Mouse (Mus musculus) heart, embryonic 12.5 days (tissue): ENCODE results near the gene Dok5. TPM values are rescaled to one million over a fixed set of nuclear protein-coding genes. Genes with fewer than 3 reads are reported as not detected.

Source experiments
- ATAC-seq: fragments of 200-750 bp; cut with Nextera tagmentation; 2 replicates; pipeline ENCODE4 v1.8.0; 2017; ENCODE audit warnings: moderate TSS enrichment, moderate library complexity; ENCODE audit not compliant: insufficient number of reproducible peaks, low FRiP score
- H3K27ac ChIP-seq: fragments of 300-500 bp; sonication (generic); 2 replicates; pipeline ENCODE4 v1.5.1; 2016; ENCODE audit warnings: mild to moderate bottlenecking, moderate library complexity; ENCODE audit not compliant: poor library complexity, severe bottlenecking
- H3K27me3 ChIP-seq: fragments of 300-500 bp; sonication (generic); replicated peaks from 2 replicates; pipeline ENCODE4 v1.6.1; 2016; ENCODE audit warnings: mild to moderate bottlenecking, moderate library complexity
- H3K36me3 ChIP-seq: fragments of 300-500 bp; sonication (generic); 2 replicates; pipeline ENCODE4 v1.6.1; 2016; ENCODE audit warnings: mild to moderate bottlenecking, moderate library complexity
- H3K4me1 ChIP-seq: fragments of 300-500 bp; sonication (generic); replicated peaks from 2 replicates; pipeline ENCODE4 v1.6.1; 2016; ENCODE audit warnings: mild to moderate bottlenecking
- H3K4me2 ChIP-seq: fragments of 300-500 bp; sonication (generic); 2 replicates; pipeline ENCODE4 v1.6.1; 2016; ENCODE audit warnings: mild to moderate bottlenecking, moderate library complexity
- H3K4me3 ChIP-seq: fragments of 300-500 bp; sonication (generic); 2 replicates; pipeline ENCODE4 v1.5.1; 2016; ENCODE audit warnings: mild to moderate bottlenecking
- H3K9ac ChIP-seq: fragments of 300-500 bp; sonication (generic); 2 replicates; pipeline ENCODE4 v1.6.1; 2016; ENCODE audit warnings: mild to moderate bottlenecking, moderate library complexity
- H3K9me3 ChIP-seq: fragments of 300-500 bp; sonication (generic); replicated peaks from 2 replicates; pipeline ENCODE4 v1.6.1; 2016; ENCODE audit warnings: mild to moderate bottlenecking, moderate library complexity
- WGBS: fragments of 180-500 bp; shearing (Covaris S2); methylation state at CpG from one replicate; pipeline ENCODE4 v1.1.7; 2016; 5-methylcytosine and 5-hydroxymethylcytosine counted together
- polyA plus RNA-seq: library from polyadenylated mRNA; unstranded; fragments of >200 nt; fragmentation: Nextera tagmentation; extraction: Ambion mirVana; gene quantifications from 2 replicates; pipeline ENCODE4 v1.2.1, GENCODE M21; 2016

The Dok5 gene
- polyA plus RNA-seq, 1 experiment from 2014 or later = 7.5 TPM

DNA sequence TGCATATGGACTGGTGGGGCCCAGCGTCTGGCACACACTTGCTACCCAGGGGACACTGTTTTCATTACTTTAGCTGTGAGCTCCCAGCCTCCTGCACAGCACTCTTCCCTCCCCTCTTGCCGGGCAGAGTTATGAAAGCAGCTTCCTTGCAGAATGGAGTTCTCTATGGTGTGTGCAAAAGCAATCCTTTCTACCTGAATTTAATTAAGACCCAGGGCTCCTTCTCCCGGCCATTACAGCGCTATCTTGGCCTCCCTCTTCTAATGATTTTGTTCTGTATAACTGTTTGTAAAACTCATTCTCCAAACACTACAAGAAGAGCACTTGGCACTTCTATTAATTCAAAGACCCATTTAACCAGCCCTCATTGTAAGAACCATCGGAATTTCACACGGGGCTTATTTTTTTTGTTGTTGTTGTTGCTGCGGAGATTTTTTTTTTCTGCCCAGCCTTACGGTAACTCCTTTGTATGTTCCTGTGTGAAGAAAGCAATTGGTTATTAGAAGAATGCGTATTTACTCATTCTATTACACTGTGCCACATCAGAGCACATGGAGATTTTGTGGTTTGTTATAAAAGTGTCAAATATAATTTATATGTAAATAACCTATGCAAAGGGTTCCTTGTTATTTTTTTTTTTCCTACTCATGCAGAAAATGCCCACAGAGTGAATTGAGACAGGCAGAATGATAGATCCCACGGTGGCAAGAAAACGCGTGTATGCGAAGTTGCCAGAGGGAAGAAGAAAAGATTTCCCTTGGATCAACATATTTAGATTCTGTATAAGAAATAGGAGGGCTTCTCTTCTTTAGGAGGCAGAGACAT is 170.8 kb downstream of the Dok5 start:
- Histone ChIP-seq H3K36me3 (no peaks in the 10 kb centered on the region), H3K4me1 (no peaks in the 10 kb centered on the region), H3K9ac (no peak overlapping the region), H3K9me3 (peaks cover 8% of the 10 kb centered on the region), H3K27ac (no peak overlapping the region), H3K4me3 (no peak overlapping the region), H3K27me3 (no peaks in the 10 kb centered on the region), H3K4me2 (no peak overlapping the region)
- WGBS = 78% methylated on average over 13 of the region's 13 CpGs
- no peak for ATAC-seq

DNA sequence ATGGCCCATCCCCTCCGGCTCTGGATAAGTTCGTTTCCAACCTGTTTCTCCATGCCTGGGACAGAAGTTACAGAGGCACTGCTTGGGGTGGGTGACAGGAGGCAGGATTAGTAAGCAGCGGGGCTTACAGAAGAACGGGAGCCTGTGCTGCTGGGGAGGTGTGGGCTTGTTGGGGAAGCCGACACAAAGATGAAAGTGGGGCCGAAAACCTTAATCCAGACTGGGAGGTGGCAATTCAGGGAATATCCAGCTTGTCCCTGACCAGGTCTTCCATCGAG is 171.4 kb downstream of the Dok5 start:
- Histone ChIP-seq H3K4me1 (no peaks in the 10 kb centered on the region), H3K36me3 (no peaks in the 10 kb centered on the region), H3K27me3 (no peaks in the 10 kb centered on the region), H3K27ac (no peak overlapping the region), H3K4me2 (no peak overlapping the region), H3K4me3 (no peak overlapping the region), H3K9me3 (peaks cover 8% of the 10 kb centered on the region), H3K9ac (no peak overlapping the region)
- WGBS = 77% methylated on average over 7 of the region's 7 CpGs
- no peak for ATAC-seq

DNA sequence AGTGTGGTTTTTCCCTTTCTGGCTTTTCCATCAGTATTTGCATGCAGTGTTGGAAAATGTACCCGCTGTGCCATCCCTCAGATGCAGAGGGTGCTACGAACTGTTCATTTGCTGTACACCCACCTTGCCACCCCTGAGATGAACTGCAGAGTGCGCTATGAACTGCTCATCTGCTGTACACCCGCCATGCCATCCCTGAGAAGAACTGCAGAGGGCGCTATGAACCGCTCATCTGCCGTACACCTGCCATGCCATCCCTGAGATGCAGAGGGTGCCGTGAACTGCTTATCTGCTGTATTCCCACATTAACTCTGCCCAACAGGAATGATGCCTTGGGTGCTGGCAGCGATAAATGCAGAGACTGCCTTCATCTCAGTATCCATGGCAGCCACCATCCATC is 171.8 kb downstream of the Dok5 start:
- Histone ChIP-seq H3K9ac (no peak overlapping the region), H3K4me2 (no peak overlapping the region), H3K4me1 (no peaks in the 10 kb centered on the region), H3K36me3 (no peaks in the 10 kb centered on the region), H3K9me3 (peaks cover 8% of the 10 kb centered on the region), H3K27me3 (no peaks in the 10 kb centered on the region), H3K27ac (no peak overlapping the region), H3K4me3 (no peak overlapping the region)
- WGBS = 84% methylated on average over 9 of the region's 9 CpGs
- ATAC-seq = no peak

DNA sequence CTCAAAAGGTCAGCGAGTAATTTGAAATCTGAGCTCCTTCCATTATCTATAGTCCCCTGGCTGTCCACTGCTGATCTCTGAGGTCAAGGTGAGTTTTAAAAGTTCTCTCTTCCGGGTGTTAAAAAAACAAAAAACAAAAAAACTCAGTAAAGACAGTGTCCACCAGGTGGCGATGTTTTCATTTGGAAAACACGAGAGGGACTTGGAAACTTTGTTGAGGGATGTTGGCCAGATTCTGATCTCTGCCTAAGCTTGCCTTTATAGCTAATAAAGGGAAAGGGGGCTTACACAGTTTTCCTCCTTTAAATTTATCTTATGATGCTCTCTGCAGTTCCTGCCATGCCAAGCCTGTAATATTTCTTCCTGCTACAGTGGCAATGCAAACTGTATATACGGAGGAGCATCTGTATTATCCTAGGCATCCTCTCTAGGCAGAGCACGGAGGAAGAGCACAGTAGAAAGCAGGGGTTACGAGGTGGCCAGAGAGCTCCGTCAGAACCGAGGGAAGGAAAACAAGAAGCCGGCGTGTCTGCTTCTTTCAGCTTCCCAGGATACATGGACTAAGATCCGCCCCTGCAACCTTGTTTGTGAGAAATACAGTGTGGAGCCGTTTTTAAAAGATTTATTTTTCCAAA is 181.1 kb downstream of the Dok5 start:
- Histone ChIP-seq H3K9me3 (no peaks in the 10 kb centered on the region), H3K4me2 (no peak overlapping the region), H3K9ac (no peak overlapping the region), H3K27me3 (peaks cover 18% of the 10 kb centered on the region; the same call in 1 of the 2 replicates), H3K27ac (no peak overlapping the region), H3K36me3 (no peaks in the 10 kb centered on the region), H3K4me1 (no peaks in the 10 kb centered on the region), H3K4me3 (no peak overlapping the region)
- ATAC-seq = no peak
- WGBS = 44% methylated on average over 13 of the region's 13 CpGs

- no peaks in the 10 kb centered on the region for H3K36me3 ChIP-seq
- no peaks in the 10 kb centered on the region for H3K9me3 ChIP-seq
- WGBS = 81% methylated on average over 11 of the region's 11 CpGs
- no peak overlapping the region for H3K4me2 ChIP-seq
- H3K9ac ChIP-seq = no peak overlapping the region
- H3K27ac ChIP-seq = no peak overlapping the region
- no peaks in the 10 kb centered on the region for H3K4me1 ChIP-seq
- ATAC-seq = no peak
- peaks cover 18% of the 10 kb centered on the region; the same call in 1 of the 2 replicates for H3K27me3 ChIP-seq
- H3K4me3 ChIP-seq = no peak overlapping the region
Observed at GRCm38 (mm10) chr2:170913863-170914262, 182.3 kb downstream of the Dok5 start.

DNA sequence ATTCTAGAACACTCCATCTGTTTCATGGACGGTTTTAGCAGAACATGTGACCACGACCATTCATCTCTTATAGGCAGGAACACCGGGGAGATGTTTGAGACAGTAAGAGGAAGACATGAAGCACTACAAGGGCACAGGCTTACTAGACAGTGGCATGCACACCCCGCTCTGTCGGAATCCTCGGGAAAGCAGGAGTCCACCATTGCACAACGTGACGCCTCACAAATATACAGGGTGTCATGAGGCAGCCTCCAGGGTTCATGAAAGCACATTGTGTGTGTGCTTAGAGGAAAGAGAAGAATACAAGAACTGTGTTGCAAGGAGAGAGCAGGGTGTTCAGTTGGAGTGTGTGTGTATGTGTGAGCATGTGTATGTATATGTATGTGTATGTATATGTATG is 184.0 kb downstream of the Dok5 start:
- no peak for ATAC-seq
- 84% methylated on average over 8 of the region's 8 CpGs for WGBS

GRCm38 (mm10) chr2:170922260-170922659 is 190.7 kb downstream of the Dok5 start:
- Histone ChIP-seq H3K9ac (no peak overlapping the region), H3K27me3 (no peaks in the 10 kb centered on the region), H3K4me1 (no peaks in the 10 kb centered on the region), H3K9me3 (no peaks in the 10 kb centered on the region), H3K36me3 (no peaks in the 10 kb centered on the region), H3K4me2 (no peak overlapping the region), H3K27ac (no peak overlapping the region), H3K4me3 (no peak overlapping the region)
- 51% methylated on average over 3 of the region's 3 CpGs for WGBS
- ATAC-seq = no peak

More for the DNA sequence above, 184.0 kb downstream of the Dok5 start:
- H3K4me1 ChIP-seq = no peaks in the 10 kb centered on the region
- H3K36me3 ChIP-seq = no peaks in the 10 kb centered on the region
- H3K9ac ChIP-seq = no peak overlapping the region
- H3K27me3 ChIP-seq = peaks cover 18% of the 10 kb centered on the region; the same call in 1 of the 2 replicates
- H3K27ac ChIP-seq = no peak overlapping the region
- no peaks in the 10 kb centered on the region for H3K9me3 ChIP-seq
- H3K4me3 ChIP-seq = no peak overlapping the region
- no peak overlapping the region for H3K4me2 ChIP-seq

DNA sequence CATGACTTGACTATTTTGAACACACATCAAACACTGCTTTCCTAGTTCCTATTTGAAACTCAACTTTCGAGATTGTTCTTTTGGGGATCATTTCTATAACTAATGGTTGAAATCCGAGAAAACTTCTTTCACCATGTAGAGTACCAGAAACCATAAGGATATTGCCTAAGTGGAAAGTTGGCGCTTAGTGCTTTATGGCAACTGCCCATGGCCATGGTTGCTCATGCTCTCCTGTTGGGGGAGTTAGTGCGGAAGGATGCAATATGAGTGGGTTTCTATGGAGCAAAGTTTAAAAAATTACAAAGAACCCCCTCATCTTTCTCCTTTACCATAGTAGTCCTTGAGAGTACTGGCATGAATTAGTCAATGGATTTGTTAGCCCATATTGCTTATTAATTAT is 192.5 kb downstream of the Dok5 start:
- H3K27ac ChIP-seq = no peak overlapping the region
- no peaks in the 10 kb centered on the region for H3K36me3 ChIP-seq
- H3K27me3 ChIP-seq = no peaks in the 10 kb centered on the region
- H3K9me3 ChIP-seq = no peaks in the 10 kb centered on the region
- no peaks in the 10 kb centered on the region for H3K4me1 ChIP-seq
- H3K4me3 ChIP-seq = no peak overlapping the region
- ATAC-seq = no peak
- no peak overlapping the region for H3K9ac ChIP-seq
- H3K4me2 ChIP-seq = no peak overlapping the region
- 82% methylated on average over 4 of the region's 4 CpGs for WGBS

DNA sequence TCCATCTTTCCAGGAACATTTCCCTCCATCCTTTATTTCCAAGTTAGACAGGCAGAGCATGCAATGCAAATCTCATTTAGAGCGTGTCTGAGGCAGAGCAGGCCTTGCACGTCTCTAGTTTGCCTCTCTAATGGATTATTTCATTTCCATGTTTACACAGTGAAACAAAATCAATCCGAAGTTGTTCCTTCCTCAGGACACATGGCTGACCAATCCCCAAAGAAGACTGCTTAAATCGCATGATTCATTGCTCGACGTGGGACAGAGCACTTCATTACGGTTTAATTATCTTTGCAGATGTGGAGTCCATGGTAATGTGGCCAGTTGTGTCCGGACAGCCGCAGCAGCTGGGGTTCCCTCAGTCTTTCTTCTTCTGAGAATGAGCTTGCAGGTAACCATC is 194.6 kb downstream of the Dok5 start:
- Histone ChIP-seq H3K4me2 (no peak overlapping the region), H3K27ac (no peak overlapping the region), H3K36me3 (no peaks in the 10 kb centered on the region), H3K4me3 (no peak overlapping the region), H3K9me3 (no peaks in the 10 kb centered on the region), H3K27me3 (no peaks in the 10 kb centered on the region), H3K9ac (no peak overlapping the region), H3K4me1 (no peaks in the 10 kb centered on the region)
- 79% methylated on average over 9 of the region's 9 CpGs for WGBS
- ATAC-seq = no peak

Other genes with a start within 250 kb of the Dok5 start
- 63.1 and 67.1 TPM in 2 replicates for gene Pfdn4, start 235.4 kb upstream of the Dok5 start, polyA plus RNA-seq
- not detected in 2 replicates for gene Cyp24a1, start 234.7 kb upstream of the Dok5 start, polyA plus RNA-seq
- gene 4930470P17Rik, start 129.8 kb upstream of the Dok5 start, polyA plus RNA-seq = not detected in 2 replicates